Mouse (Mus musculus): ENCODE results near the gene Igfals. TPM values are rescaled to one million over a fixed set of nuclear protein-coding genes. Genes with fewer than 3 reads are reported as not detected.

The Igfals gene
- polyA plus RNA-seq, 1 experiment = 3.0 TPM

DNA sequence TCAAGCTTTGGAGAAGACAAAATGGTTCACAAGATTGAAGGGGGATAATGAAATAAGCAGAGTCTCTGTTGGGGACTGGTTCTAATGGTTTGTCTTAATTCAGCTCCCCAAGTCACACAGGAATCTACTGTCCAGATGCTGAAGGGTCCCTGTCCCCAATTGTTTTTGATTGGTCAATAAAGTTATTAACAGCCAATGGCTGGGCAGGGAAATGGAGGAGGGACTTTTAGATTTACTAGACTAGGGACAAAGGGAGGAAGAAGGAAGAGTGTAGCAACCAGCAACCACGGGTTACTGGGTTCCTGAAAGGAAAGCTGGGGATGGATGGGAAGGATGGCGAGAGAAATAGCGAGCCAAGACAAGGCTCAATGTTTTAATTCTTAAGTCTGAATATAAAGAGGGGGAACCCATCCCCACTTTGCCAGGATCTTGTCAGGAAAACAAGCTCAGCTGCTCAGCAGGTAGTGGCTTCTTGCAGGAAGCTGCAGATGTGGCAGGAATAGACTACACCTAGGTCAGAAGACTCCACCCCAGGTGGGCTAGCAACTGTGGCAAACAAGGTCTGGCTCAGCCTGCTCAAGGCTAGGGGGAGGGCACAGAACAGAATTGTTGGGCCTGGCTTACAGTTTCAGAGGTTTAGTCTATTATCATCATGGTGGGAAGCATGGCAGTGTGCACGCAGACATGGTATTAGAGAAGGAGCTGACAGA lies 8.1 kb downstream of the Igfals start:
- Histone ChIP-seq H3K27me3 (ENCODE audit: control insufficient read depth, insufficient read depth, low read length, poor library complexity, severe bottlenecking) (no peaks in the 10 kb centered on the region), H3K9ac (ENCODE audit: low read depth, poor library complexity, severe bottlenecking) (no peak overlapping the region), H3K4me1 (ENCODE audit: control insufficient read depth, insufficient read depth, low read length) (peaks cover 2% of the 10 kb centered on the region), H3K4me3 (ENCODE audit: low read depth, low read length) (peak overlapping the region; percentile 0), H3K9me3 (replicated peaks; ENCODE audit: control insufficient read depth, insufficient read depth, low read length, poor library complexity, severe bottlenecking) (no peaks in the 10 kb centered on the region), H3K27ac (ENCODE audit: insufficient read depth, low read length) (peak overlapping the region; percentile 78), H3K36me3 (ENCODE audit: control insufficient read depth, insufficient read depth, low read length, poor library complexity, severe bottlenecking) (no peaks in the 10 kb centered on the region)
- TF ChIP-seq POLR2A (IDR thresholded peaks at IDR 0.05; ENCODE audit: insufficient read depth, low read length) (no peak), CTCF (IDR thresholded peaks at IDR 0.05; ENCODE audit: low read depth, low read length) (no peak), EP300 (IDR thresholded peaks at IDR 0.05; ENCODE audit: insufficient read depth, low read depth, low read length) (no peak)

DNA sequence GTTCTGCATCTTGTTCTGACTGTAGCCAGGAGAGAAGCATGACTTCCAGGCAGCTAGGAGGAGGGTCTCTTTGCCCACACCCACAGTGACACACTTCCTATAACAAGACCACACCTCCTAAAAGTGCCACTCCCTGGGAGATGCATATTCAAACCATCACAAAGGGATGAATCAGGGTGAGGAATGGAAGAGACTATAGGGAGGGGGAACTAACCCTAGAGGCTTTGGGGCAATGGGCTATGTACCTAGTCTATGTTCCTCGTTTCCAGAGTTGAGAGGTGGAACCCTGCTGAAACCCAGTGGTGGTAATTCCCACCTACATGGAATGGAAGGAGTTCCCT lies 8.6 kb downstream of the Igfals start:
- TF ChIP-seq CTCF (IDR thresholded peaks at IDR 0.05; ENCODE audit: low read depth, low read length) (no peak), EP300 (IDR thresholded peaks at IDR 0.05; ENCODE audit: insufficient read depth, low read depth, low read length) (no peak), POLR2A (IDR thresholded peaks at IDR 0.05; ENCODE audit: insufficient read depth, low read length) (no peak)
- Histone ChIP-seq H3K36me3 (ENCODE audit: control insufficient read depth, insufficient read depth, low read length, poor library complexity, severe bottlenecking) (no peaks in the 10 kb centered on the region), H3K27me3 (ENCODE audit: control insufficient read depth, insufficient read depth, low read length, poor library complexity, severe bottlenecking) (no peaks in the 10 kb centered on the region), H3K4me1 (ENCODE audit: control insufficient read depth, insufficient read depth, low read length) (peaks cover 2% of the 10 kb centered on the region), H3K27ac (ENCODE audit: insufficient read depth, low read length) (peak overlapping the region; percentile 78), H3K9me3 (replicated peaks; ENCODE audit: control insufficient read depth, insufficient read depth, low read length, poor library complexity, severe bottlenecking) (no peaks in the 10 kb centered on the region), H3K9ac (ENCODE audit: low read depth, poor library complexity, severe bottlenecking) (no peak overlapping the region), H3K4me3 (ENCODE audit: low read depth, low read length) (peak overlapping the region; percentile 0)

DNA sequence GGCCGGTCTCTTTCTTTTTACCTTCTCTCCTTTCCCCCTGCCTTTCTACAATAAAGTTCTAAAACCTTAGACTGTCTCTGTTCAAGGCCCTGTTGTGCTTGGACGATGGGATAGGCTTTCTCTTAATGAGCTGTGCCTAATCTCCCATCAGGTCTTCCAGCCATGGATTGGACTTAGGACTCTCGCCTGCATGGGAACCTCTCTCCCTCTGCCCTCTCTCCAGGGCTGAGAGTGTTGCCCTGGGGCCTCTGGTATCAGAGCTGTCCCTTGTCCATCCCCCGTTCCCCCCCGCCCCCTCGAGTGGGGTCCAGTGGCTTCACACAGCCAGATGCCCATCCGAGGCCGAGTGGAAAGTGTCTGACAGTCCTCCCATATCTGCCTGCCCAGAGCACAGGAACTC lies 9.2 kb downstream of the Igfals start:
- peak overlapping the region; percentile 69 for H3K27ac ChIP-seq (ENCODE audit: insufficient read depth, low read length)
- TF ChIP-seq POLR2A (IDR thresholded peaks at IDR 0.05; ENCODE audit: insufficient read depth, low read length) (no peak), CTCF (IDR thresholded peaks at IDR 0.05; ENCODE audit: low read depth, low read length) (no peak), EP300 (IDR thresholded peaks at IDR 0.05; ENCODE audit: insufficient read depth, low read depth, low read length) (no peak)
- H3K36me3 ChIP-seq (ENCODE audit: control insufficient read depth, insufficient read depth, low read length, poor library complexity, severe bottlenecking) = no peaks in the 10 kb centered on the region
- peaks cover 2% of the 10 kb centered on the region for H3K4me1 ChIP-seq (ENCODE audit: control insufficient read depth, insufficient read depth, low read length)
- no peak overlapping the region for H3K9ac ChIP-seq (ENCODE audit: low read depth, poor library complexity, severe bottlenecking)
- no peaks in the 10 kb centered on the region for H3K27me3 ChIP-seq (ENCODE audit: control insufficient read depth, insufficient read depth, low read length, poor library complexity, severe bottlenecking)
- H3K4me3 ChIP-seq (ENCODE audit: low read depth, low read length) = no peak overlapping the region
- H3K9me3 ChIP-seq (replicated peaks; ENCODE audit: control insufficient read depth, insufficient read depth, low read length, poor library complexity, severe bottlenecking) = no peaks in the 10 kb centered on the region

DNA sequence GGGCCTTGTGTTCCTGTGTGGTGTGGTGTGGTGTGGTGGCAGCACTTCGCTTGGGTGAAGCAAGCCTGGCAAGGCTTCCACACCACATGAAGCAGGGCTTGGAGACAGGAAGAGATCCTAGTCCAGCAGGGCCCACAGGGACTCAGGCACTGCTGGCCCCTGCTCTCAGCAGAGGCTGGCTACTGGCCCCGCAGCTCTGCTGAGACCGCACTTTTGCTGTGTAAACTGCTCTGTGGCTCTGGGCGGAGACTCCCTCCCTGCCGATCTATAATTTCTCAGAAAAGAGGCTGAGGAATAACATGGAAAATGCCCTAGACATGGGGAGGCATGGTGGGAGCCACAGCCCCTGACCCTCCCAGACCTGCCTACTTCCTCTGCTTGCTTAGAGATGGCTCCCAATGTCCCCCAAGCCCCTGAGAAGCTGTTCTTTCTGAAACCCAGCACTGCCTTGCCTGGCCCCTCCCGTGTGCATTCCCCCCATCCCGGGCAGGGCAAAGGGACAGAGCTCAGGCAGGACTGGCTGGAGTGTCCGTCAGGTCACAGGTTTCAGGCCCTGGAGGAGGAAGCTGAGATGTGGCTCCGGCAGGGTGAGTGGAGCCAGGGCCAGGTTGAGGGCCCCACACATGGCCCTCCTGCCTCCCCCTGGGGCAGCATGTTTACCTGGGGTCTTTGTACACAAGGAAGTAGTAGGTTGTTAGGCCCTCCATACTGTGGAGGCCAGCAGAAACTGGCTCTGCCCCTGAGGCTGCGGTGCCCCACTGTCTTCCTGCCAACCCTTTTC lies 11.7 kb downstream of the Igfals start:
- TF ChIP-seq CTCF (IDR thresholded peaks at IDR 0.05; ENCODE audit: low read depth, low read length) (no peak), POLR2A (IDR thresholded peaks at IDR 0.05; ENCODE audit: insufficient read depth, low read length) (no peak), EP300 (IDR thresholded peaks at IDR 0.05; ENCODE audit: insufficient read depth, low read depth, low read length) (no peak)
- peaks cover 2% of the 10 kb centered on the region for H3K4me1 ChIP-seq (ENCODE audit: control insufficient read depth, insufficient read depth, low read length)
- H3K9me3 ChIP-seq (replicated peaks; ENCODE audit: control insufficient read depth, insufficient read depth, low read length, poor library complexity, severe bottlenecking) = no peaks in the 10 kb centered on the region
- H3K9ac ChIP-seq (ENCODE audit: low read depth, poor library complexity, severe bottlenecking) = peak overlapping the region; percentile 59
- peak overlapping the region; percentile 63 for H3K4me3 ChIP-seq (ENCODE audit: low read depth, low read length)
- H3K36me3 ChIP-seq (ENCODE audit: control insufficient read depth, insufficient read depth, low read length, poor library complexity, severe bottlenecking) = no peaks in the 10 kb centered on the region
- H3K27ac ChIP-seq (ENCODE audit: insufficient read depth, low read length) = peak overlapping the region; percentile 31; the same call in 1 of the 2 replicates
- no peaks in the 10 kb centered on the region for H3K27me3 ChIP-seq (ENCODE audit: control insufficient read depth, insufficient read depth, low read length, poor library complexity, severe bottlenecking)

DNA sequence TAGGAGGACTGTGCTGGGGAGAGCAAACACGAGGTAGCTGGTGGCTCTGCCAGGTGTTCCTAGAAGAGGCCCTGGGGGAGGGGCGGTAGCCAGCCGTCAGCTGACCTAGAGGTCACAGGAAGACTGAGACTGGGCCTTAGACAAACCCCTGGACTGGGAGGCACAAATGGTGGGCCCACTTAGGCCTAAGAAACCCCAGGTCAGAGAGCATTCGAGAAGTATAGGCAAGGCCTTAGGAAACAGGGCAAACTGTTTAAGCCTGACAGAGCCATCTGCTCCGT lies 12.3 kb downstream of the Igfals start:
- no peaks in the 10 kb centered on the region for H3K9me3 ChIP-seq (replicated peaks; ENCODE audit: control insufficient read depth, insufficient read depth, low read length, poor library complexity, severe bottlenecking)
- no peak for TF ChIP-seq POLR2A (IDR thresholded peaks at IDR 0.05; ENCODE audit: insufficient read depth, low read length)
- TF ChIP-seq EP300 (IDR thresholded peaks at IDR 0.05; ENCODE audit: insufficient read depth, low read depth, low read length) = peak; percentile 72
- peak overlapping the region; percentile 59 for H3K9ac ChIP-seq (ENCODE audit: low read depth, poor library complexity, severe bottlenecking)
- H3K27ac ChIP-seq (ENCODE audit: insufficient read depth, low read length) = peak overlapping the region; percentile 31; the same call in 1 of the 2 replicates
- H3K4me3 ChIP-seq (ENCODE audit: low read depth, low read length) = peak overlapping the region; percentile 63
- peaks cover 2% of the 10 kb centered on the region for H3K4me1 ChIP-seq (ENCODE audit: control insufficient read depth, insufficient read depth, low read length)
- H3K36me3 ChIP-seq (ENCODE audit: control insufficient read depth, insufficient read depth, low read length, poor library complexity, severe bottlenecking) = no peaks in the 10 kb centered on the region
- H3K27me3 ChIP-seq (ENCODE audit: control insufficient read depth, insufficient read depth, low read length, poor library complexity, severe bottlenecking) = no peaks in the 10 kb centered on the region

DNA sequence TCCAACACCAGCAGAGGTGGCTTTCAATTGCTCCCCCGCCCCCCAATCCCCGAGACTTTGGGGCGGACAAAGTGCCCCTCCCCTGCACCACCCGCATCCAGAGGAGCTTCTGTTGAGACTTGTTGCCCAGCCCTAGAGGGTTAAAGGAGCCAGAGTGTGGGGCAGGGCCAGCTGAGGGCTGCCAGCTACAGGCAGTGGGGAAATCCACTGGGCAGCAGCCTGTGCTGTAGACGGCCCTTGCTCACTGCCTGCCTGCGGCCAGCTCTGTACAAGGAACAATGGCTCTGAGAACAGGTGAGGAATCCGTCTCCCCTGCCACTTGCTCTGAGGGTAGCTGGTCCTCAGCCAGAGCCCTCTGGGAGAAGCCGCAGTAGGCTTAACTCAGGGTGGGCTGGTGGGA lies 12.7 kb downstream of the Igfals start:
- Histone ChIP-seq H3K27me3 (ENCODE audit: control insufficient read depth, insufficient read depth, low read length, poor library complexity, severe bottlenecking) (no peaks in the 10 kb centered on the region), H3K9me3 (replicated peaks; ENCODE audit: control insufficient read depth, insufficient read depth, low read length, poor library complexity, severe bottlenecking) (no peaks in the 10 kb centered on the region), H3K4me1 (ENCODE audit: control insufficient read depth, insufficient read depth, low read length) (peaks cover 2% of the 10 kb centered on the region), H3K9ac (ENCODE audit: low read depth, poor library complexity, severe bottlenecking) (peak overlapping the region; percentile 59), H3K27ac (ENCODE audit: insufficient read depth, low read length) (0 out of 2 replicates have a peak overlapping the region, but pooled peaks have one; percentile 13), H3K4me3 (ENCODE audit: low read depth, low read length) (peak overlapping the region; percentile 63), H3K36me3 (ENCODE audit: control insufficient read depth, insufficient read depth, low read length, poor library complexity, severe bottlenecking) (0 out of 2 replicates have a peak, but pooled peaks cover 1% of the 10 kb centered on the region)
- TF ChIP-seq CTCF (IDR thresholded peaks at IDR 0.05; ENCODE audit: low read depth, low read length) (no peak), POLR2A (IDR thresholded peaks at IDR 0.05; ENCODE audit: insufficient read depth, low read length) (no peak), EP300 (IDR thresholded peaks at IDR 0.05; ENCODE audit: insufficient read depth, low read depth, low read length) (no peak)
